Mouse (Mus musculus): Measurements from ENCODE around the gene Cmtm3. TPM values are rescaled to one million over a fixed set of nuclear protein-coding genes. Genes with fewer than 3 reads are reported as not detected.
A peak's percentile ranks its signal among the peaks of the same experiment; 100 is the strongest.

Gene Cmtm3
- total RNA-seq, 4 experiments from 2014 or later, result 7.7 to 23.1 (median 16.0) TPM

DNA sequence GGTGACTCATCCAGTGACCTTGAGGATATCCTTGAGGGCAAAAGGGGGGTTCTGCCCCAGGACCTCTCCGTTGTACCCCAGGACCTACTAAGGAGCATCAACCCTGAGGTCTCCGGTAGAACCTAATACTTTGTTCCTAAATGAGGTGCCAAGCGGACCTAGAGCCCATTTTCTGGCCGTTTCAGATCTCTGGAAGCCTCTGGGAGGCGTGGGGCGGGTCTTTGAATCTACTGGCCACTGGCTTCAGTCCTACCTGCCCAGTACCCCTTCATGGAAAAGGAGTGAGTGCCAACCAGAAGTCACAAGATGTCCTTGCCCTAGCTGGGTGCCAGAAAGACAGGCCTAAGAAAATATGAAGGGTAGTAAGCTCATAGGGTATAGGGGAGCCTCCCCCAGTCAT is 2.5 kb downstream of the Cmtm3 start:
- DNase-seq (ENCODE audit: low spot score in 2 of 2), result no peak

- no peak for DNase-seq (ENCODE audit: low spot score in 2 of 2)
Measured at GRCm38 (mm10) chr8:104342426-104342825, 3.2 kb downstream of the Cmtm3 start.

GRCm38 (mm10) chr8:104343957-104344356 is 4.7 kb downstream of the Cmtm3 start:
- DNase-seq (ENCODE audit: low spot score in 2 of 2), result peak; percentile 75 to 85

- no peak for DNase-seq (ENCODE audit: low spot score in 2 of 2)
Measured at GRCm38 (mm10) chr8:104344622-104345021, 5.4 kb downstream of the Cmtm3 start.

DNA sequence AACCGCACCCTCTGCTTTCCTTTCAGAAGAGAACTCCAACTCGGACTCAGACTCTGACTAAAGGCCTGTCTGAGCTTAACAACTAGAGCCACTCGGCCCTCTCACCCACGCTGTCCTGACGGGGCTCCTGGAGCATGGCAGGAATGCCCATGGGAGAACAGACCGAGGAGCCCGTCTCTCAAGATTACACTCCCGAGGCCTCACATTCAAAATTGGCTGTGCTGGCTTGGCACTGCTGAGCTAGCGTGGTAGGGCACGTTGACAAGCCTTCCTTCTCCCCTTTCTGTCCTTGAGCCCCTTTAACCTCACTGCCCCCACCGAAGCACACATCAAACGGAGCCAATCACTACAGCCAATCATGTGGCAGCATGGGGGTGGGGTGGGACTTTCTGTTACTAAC is 7.5 kb downstream of the Cmtm3 start:
- no peak for DNase-seq (ENCODE audit: low spot score in 2 of 2)

DNA sequence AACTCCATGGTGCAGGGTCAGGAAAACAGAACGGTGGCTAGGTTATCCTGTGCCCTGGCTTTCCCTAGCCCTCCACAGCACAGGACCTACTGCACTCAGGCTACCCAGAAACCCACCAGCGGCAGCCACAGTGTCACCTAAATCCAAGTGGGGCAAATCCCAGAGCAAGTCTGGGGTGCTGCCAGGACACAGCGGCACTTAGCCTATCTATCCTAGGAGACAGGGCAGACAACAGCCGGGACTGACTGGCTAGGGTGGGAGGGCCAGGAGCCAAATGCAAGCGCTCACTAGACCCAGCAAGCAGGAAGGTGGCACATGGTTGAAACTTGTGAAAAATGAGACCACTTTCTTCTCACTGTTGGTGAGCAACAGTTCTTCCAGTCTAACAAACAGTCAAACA is 9.8 kb downstream of the Cmtm3 start:
- no peak for DNase-seq (ENCODE audit: low spot score in 2 of 2)

DNA sequence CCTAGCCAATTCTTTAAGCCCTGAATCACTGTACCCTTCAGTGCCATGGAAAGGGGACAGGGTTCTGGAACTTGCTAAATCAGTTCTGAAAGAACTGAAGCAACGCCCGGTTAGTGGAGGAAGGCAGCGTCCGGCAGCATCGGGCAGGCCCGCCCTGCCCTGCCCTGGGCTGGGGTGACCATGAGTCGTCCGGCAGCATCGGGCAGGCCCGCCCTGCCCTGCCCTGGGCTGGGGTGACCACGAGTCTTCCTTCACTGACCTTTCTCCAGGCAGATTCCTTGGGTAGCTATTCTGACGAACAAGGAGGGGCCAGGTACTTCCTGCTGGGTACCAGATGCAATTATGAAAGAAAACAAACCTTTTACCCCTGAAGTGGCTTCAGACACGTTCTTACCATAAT is 10.8 kb downstream of the Cmtm3 start:
- DNase-seq (ENCODE audit: low spot score in 2 of 2), result no peak

GRCm38 (mm10) chr8:104353186-104353585 is 14.0 kb downstream of the Cmtm3 start:
- no peak for DNase-seq (ENCODE audit: low spot score in 2 of 2)

DNA sequence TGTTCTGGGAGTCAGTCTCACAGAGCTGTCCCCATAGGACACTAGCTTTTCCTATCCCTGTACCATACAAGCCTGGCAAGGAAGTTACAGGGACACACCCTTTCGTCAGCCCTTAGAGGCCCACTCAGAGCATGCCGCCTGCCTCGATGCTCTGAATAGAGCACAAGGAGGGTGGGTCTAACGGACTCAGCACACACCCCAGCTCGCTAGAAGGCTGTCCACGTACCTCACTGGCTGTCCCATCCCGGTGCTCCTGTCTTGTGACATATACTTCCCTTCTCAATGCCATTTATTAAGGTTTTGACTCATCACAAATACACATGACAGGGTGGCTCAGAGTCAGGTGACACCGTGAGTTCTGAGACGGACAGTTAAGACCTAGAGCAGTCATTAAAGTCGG is 15.3 kb downstream of the Cmtm3 start:
- no peak for DNase-seq (ENCODE audit: low spot score in 2 of 2)

- DNase-seq (ENCODE audit: low spot score in 2 of 2), result no peak
Measured at GRCm38 (mm10) chr8:104358637-104359036, 19.4 kb downstream of the Cmtm3 start.

GRCm38 (mm10) chr8:104359778-104360456 is 20.7 kb downstream of the Cmtm3 start:
- DNase-seq (ENCODE audit: low spot score in 2 of 2), result no peak

DNA sequence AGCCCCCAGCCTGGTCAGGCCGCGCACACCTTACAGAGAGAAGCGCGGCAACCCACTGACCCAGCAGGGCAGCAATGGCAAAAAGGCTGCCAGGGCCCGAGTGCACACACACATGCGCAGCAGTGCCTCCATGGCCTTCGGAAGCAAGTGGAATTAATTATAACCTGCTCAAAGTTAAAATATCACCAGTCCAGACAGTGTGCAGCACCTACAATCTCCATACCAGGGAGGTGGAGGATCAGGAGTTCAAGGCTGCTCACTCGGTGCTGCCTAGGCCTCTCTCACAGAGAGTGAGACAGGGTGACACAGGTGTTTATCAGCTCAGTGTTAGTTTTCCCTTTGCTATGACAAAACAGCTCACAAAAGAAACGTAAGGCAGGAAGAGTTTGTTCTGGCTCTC is 26.5 kb downstream of the Cmtm3 start:
- no peak for DNase-seq (ENCODE audit: low spot score in 2 of 2)

- no peak for DNase-seq (ENCODE audit: low spot score in 2 of 2)
Measured at GRCm38 (mm10) chr8:104367398-104367797, 28.2 kb downstream of the Cmtm3 start.

GRCm38 (mm10) chr8:104369591-104369990 is 30.4 kb downstream of the Cmtm3 start:
- DNase-seq (ENCODE audit: low spot score in 2 of 2), result no peak

GRCm38 (mm10) chr8:104370071-104370470 is 30.9 kb downstream of the Cmtm3 start:
- no peak for DNase-seq (ENCODE audit: low spot score in 2 of 2)

GRCm38 (mm10) chr8:104371121-104371520 is 31.9 kb downstream of the Cmtm3 start:
- DNase-seq (ENCODE audit: low spot score in 2 of 2), result no peak

DNA sequence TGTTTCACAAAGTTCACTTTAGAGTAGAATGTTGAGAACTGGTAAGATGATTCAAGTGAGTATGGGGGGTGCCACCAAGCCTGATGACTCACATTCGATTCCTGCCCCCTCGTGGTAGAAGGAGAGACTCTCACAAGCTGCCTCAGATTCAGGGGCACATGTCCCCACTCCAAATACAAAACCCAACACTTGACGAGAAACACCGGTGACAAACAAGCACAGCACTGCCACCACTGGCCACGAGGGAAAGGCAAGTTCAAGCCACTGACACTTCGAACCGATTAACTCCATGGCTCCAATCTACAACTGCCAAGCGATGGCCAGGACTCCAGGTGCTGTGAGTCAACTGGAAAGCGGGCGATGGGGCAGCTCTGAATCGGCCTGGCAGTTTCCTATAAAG is 34.6 kb downstream of the Cmtm3 start:
- DNase-seq (ENCODE audit: low spot score in 2 of 2), result no peak

DNA sequence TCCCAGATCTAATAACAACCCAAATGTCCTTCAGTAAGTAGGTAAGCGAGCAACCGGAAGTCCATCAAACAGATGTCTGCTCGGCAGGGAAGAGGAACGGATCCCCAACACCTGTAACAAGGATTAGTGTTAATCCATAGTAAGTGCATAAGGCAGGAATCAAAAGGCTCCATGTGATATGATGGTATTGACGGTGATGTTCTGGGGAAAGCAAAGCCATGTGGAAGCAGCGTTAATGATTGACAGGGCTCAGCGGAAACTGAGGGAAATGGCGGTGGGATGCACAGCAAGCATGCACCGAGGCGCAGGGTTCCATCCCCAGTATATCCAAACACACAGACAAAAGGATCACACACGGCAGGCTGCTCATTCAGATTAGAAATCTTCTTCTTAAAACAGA is 35.1 kb downstream of the Cmtm3 start:
- no peak for DNase-seq (ENCODE audit: low spot score in 2 of 2)

DNA sequence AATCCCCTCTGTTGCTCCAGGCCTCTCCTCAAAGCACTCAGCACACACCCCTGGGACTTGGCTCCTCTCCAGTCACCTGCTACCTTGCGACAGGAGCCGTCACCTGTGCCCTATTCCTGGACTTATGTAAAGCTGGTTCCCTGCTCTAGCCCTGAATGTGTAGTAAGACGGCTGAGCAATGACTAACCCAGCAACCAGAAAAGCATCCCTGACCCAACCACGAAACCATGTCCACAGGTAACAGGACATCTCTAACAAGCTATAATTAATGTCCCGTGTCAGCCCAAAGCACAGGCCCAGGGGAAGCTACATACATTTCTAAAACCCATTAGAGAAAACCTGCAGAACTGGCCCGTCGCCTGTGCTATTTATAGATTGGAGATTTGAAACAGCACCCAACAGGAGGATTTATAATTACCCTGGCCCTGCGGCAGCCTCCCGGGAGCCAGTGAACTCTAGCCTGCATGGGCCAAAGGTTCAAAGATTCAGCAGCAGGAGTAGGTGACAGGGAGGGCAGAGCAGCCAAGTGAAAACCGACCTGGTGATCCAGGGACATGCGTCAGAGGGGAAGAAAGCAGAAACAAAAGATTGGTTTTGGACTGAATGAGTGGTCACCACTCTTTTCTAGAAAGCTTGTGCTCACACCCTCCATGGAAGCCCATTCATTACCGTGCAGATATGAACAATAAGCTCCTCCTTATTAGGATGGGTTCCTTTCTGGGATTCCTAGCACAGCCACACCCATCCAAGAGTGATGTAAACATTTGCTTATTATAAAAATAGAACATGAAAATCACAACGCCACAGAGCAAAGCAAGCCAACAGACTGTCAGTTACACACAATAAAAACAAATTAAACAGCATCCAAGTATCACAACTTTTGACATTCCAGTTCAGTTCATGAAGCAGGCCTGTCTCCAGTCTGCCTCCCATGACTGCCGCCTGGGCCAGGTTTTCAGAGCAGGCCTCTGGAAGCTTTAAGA is 35.9 kb downstream of the Cmtm3 start:
- DNase-seq (ENCODE audit: low spot score in 2 of 2), result no peak

GRCm38 (mm10) chr8:104375959-104376358 is 36.7 kb downstream of the Cmtm3 start:
- DNase-seq (ENCODE audit: low spot score in 2 of 2), result no peak

DNA sequence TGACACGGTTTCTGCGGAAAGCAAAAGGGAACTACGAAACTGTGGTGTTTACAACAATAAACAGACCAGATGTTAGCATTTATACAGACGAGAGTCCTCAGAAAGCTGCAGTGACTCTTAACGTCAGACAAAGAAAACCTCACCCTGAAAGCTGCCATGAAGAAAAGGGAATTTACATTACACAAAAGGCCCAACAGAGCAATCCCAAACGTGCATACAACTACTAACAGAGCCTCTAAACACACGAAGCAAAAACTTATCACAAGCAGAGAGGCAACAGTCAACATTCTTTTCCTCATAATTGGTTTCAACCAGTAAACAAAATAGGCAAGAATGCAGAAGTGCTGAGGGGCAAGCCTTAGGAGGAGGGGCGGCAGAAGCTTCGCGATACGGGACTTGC is 37.5 kb downstream of the Cmtm3 start:
- no peak for DNase-seq (ENCODE audit: low spot score in 2 of 2)

DNA sequence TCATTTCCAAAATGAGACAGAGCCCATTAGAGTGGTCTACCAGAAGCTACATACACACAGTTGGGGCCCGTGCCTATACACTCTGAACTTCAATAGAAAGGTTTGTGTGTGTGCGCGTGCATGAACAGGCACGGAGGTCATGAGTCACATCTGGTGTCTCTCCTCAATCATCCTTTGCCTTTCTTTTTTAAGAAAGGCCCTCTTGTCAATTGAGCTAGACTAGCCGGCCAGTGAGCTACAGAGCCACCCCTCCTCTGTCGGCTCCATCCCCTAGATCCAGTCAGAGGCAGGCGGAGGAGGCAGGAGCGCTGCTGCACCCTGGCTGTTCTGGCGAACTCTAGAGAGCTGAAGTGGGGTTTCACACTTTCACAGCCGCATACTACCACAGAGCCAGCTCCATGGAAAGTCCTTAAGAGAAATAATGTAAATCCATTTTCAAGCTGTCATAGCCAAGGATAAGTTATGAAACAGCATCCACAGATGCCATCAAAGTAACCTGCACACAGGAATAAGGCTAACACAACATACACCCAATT is 40.2 kb downstream of the Cmtm3 start:
- no peak for DNase-seq (ENCODE audit: low spot score in 2 of 2)
